Mouse (Mus musculus): ENCODE measurements around the gene Cnn3. TPM values are rescaled to one million over a fixed set of nuclear protein-coding genes. Genes with fewer than 3 reads are reported as not detected.

The Cnn3 gene
- polyA plus RNA-seq, 1 experiment from 2014 or later: 436 TPM

GRCm38 (mm10) chr3:121489462-121490118, 63.3 kb downstream of the Cnn3 start:
- H3K4me2 ChIP-seq (replicated peaks): no peak overlapping the region

GRCm38 (mm10) chr3:121490941-121491340, 64.6 kb downstream of the Cnn3 start:
- Histone ChIP-seq H3K9me3 (ENCODE audit: control insufficient read depth, low read length) (no peaks in the 10 kb centered on the region), H3K4me2 (replicated peaks) (no peak overlapping the region), H3K36me3 (replicated peaks; ENCODE audit: control insufficient read depth, insufficient read depth) (no peaks in the 10 kb centered on the region), H3K27me3 (ENCODE audit: control insufficient read depth, insufficient read depth, low read length) (no peaks in the 10 kb centered on the region), H3K4me3 (replicated peaks; ENCODE audit: low read length) (no peak overlapping the region), H3K4me1 (replicated peaks; ENCODE audit: control insufficient read depth, insufficient read depth, low read length) (peaks cover 16% of the 10 kb centered on the region), H3K9ac (no peak overlapping the region), H3K27ac (no peak overlapping the region)
- WGBS: 50% methylated on average over 5 of the region's 5 CpGs
- no peak for DNase-seq (ENCODE audit: low spot score)
- ATAC-seq (ENCODE audit: low FRiP score): no peak

More at GRCm38 (mm10) chr3:121489462-121490118, 63.3 kb downstream of the Cnn3 start:
- H3K9ac ChIP-seq: no peak overlapping the region
- peak; percentile 35 for DNase-seq (ENCODE audit: low spot score)
- WGBS: 41% methylated on average over 12 of the region's 12 CpGs
- 0 out of 2 replicates have a peak, but pooled peaks have one; percentile 44 for ATAC-seq (ENCODE audit: low FRiP score)
- H3K9me3 ChIP-seq (ENCODE audit: control insufficient read depth, low read length): no peaks in the 10 kb centered on the region
- H3K36me3 ChIP-seq (replicated peaks; ENCODE audit: control insufficient read depth, insufficient read depth): no peaks in the 10 kb centered on the region
- H3K27me3 ChIP-seq (ENCODE audit: control insufficient read depth, insufficient read depth, low read length): no peaks in the 10 kb centered on the region
- H3K27ac ChIP-seq: peak overlapping the region; percentile 54
- H3K4me3 ChIP-seq (replicated peaks; ENCODE audit: low read length): no peak overlapping the region
- peaks cover 16% of the 10 kb centered on the region for H3K4me1 ChIP-seq (replicated peaks; ENCODE audit: control insufficient read depth, insufficient read depth, low read length)

- no peak for DNase-seq (ENCODE audit: low spot score)
- Histone ChIP-seq H3K9me3 (ENCODE audit: control insufficient read depth, low read length) (no peaks in the 10 kb centered on the region), H3K36me3 (replicated peaks; ENCODE audit: control insufficient read depth, insufficient read depth) (no peaks in the 10 kb centered on the region), H3K27me3 (ENCODE audit: control insufficient read depth, insufficient read depth, low read length) (no peaks in the 10 kb centered on the region), H3K4me1 (replicated peaks; ENCODE audit: control insufficient read depth, insufficient read depth, low read length) (peaks cover 16% of the 10 kb centered on the region), H3K9ac (no peak overlapping the region), H3K27ac (no peak overlapping the region), H3K4me2 (replicated peaks) (no peak overlapping the region), H3K4me3 (replicated peaks; ENCODE audit: low read length) (no peak overlapping the region)
- WGBS: 66% methylated on average over 5 of the region's 5 CpGs
- no peak for ATAC-seq (ENCODE audit: low FRiP score)
Measured at GRCm38 (mm10) chr3:121492026-121492425, 65.7 kb downstream of the Cnn3 start.

GRCm38 (mm10) chr3:121493997-121494421, 67.7 kb downstream of the Cnn3 start:
- no peak overlapping the region for H3K4me3 ChIP-seq (replicated peaks; ENCODE audit: low read length)
- no peaks in the 10 kb centered on the region for H3K9me3 ChIP-seq (ENCODE audit: control insufficient read depth, low read length)
- ATAC-seq (ENCODE audit: low FRiP score) (no peak), DNase-seq (ENCODE audit: low spot score) (no peak)
- H3K36me3 ChIP-seq (replicated peaks; ENCODE audit: control insufficient read depth, insufficient read depth): no peaks in the 10 kb centered on the region
- H3K9ac ChIP-seq: no peak overlapping the region
- H3K27me3 ChIP-seq (ENCODE audit: control insufficient read depth, insufficient read depth, low read length): no peaks in the 10 kb centered on the region
- H3K27ac ChIP-seq: no peak overlapping the region
- no peak overlapping the region for H3K4me2 ChIP-seq (replicated peaks)
- WGBS: 82% methylated on average over 7 of the region's 7 CpGs
- peaks cover 13% of the 10 kb centered on the region for H3K4me1 ChIP-seq (replicated peaks; ENCODE audit: control insufficient read depth, insufficient read depth, low read length)

- H3K27me3 ChIP-seq (ENCODE audit: control insufficient read depth, insufficient read depth, low read length): no peaks in the 10 kb centered on the region
- no peak overlapping the region for H3K27ac ChIP-seq
- 58% methylated on average over 10 of the region's 10 CpGs for WGBS
- ATAC-seq (ENCODE audit: low FRiP score) (no peak), DNase-seq (ENCODE audit: low spot score) (peak; percentile 55)
- no peaks in the 10 kb centered on the region for H3K4me1 ChIP-seq (replicated peaks; ENCODE audit: control insufficient read depth, insufficient read depth, low read length)
- no peak overlapping the region for H3K9ac ChIP-seq
- H3K36me3 ChIP-seq (replicated peaks; ENCODE audit: control insufficient read depth, insufficient read depth): no peaks in the 10 kb centered on the region
- H3K4me2 ChIP-seq (replicated peaks): no peak overlapping the region
- no peak overlapping the region for H3K4me3 ChIP-seq (replicated peaks; ENCODE audit: low read length)
- no peaks in the 10 kb centered on the region for H3K9me3 ChIP-seq (ENCODE audit: control insufficient read depth, low read length)
Measured at GRCm38 (mm10) chr3:121500225-121500624, 73.9 kb downstream of the Cnn3 start.

GRCm38 (mm10) chr3:121500734-121501133, 74.4 kb downstream of the Cnn3 start:
- Histone ChIP-seq H3K27ac (no peak overlapping the region), H3K4me1 (replicated peaks; ENCODE audit: control insufficient read depth, insufficient read depth, low read length) (no peaks in the 10 kb centered on the region), H3K36me3 (replicated peaks; ENCODE audit: control insufficient read depth, insufficient read depth) (no peaks in the 10 kb centered on the region), H3K9ac (no peak overlapping the region), H3K9me3 (ENCODE audit: control insufficient read depth, low read length) (no peaks in the 10 kb centered on the region), H3K4me3 (replicated peaks; ENCODE audit: low read length) (no peak overlapping the region), H3K27me3 (ENCODE audit: control insufficient read depth, insufficient read depth, low read length) (no peaks in the 10 kb centered on the region), H3K4me2 (replicated peaks) (no peak overlapping the region)
- 98% methylated on average over 5 of the region's 5 CpGs for WGBS
- DNase-seq (ENCODE audit: low spot score) (no peak), ATAC-seq (ENCODE audit: low FRiP score) (no peak)

- DNase-seq (ENCODE audit: low spot score) (no peak), ATAC-seq (ENCODE audit: low FRiP score) (no peak)
- Histone ChIP-seq H3K27ac (no peak overlapping the region), H3K36me3 (replicated peaks; ENCODE audit: control insufficient read depth, insufficient read depth) (no peaks in the 10 kb centered on the region), H3K9ac (no peak overlapping the region), H3K4me2 (replicated peaks) (no peak overlapping the region), H3K4me3 (replicated peaks; ENCODE audit: low read length) (no peak overlapping the region), H3K27me3 (ENCODE audit: control insufficient read depth, insufficient read depth, low read length) (no peaks in the 10 kb centered on the region), H3K4me1 (replicated peaks; ENCODE audit: control insufficient read depth, insufficient read depth, low read length) (no peaks in the 10 kb centered on the region), H3K9me3 (ENCODE audit: control insufficient read depth, low read length) (no peaks in the 10 kb centered on the region)
- WGBS: 60% methylated on average over 8 of the region's 8 CpGs
Measured at GRCm38 (mm10) chr3:121504927-121505487, 78.7 kb downstream of the Cnn3 start.

- no peak for ATAC-seq (ENCODE audit: low FRiP score)
- Histone ChIP-seq H3K9ac (no peak overlapping the region), H3K4me3 (replicated peaks; ENCODE audit: low read length) (no peak overlapping the region), H3K27me3 (ENCODE audit: control insufficient read depth, insufficient read depth, low read length) (no peaks in the 10 kb centered on the region), H3K36me3 (replicated peaks; ENCODE audit: control insufficient read depth, insufficient read depth) (no peaks in the 10 kb centered on the region), H3K4me1 (replicated peaks; ENCODE audit: control insufficient read depth, insufficient read depth, low read length) (no peaks in the 10 kb centered on the region), H3K27ac (no peak overlapping the region), H3K9me3 (ENCODE audit: control insufficient read depth, low read length) (no peaks in the 10 kb centered on the region), H3K4me2 (replicated peaks) (no peak overlapping the region)
- no peak for DNase-seq (ENCODE audit: low spot score)
- 83% methylated on average over 8 of the region's 8 CpGs for WGBS
Measured at GRCm38 (mm10) chr3:121506175-121506574, 79.9 kb downstream of the Cnn3 start.

- Histone ChIP-seq H3K4me2 (replicated peaks) (no peak overlapping the region), H3K4me3 (replicated peaks; ENCODE audit: low read length) (no peak overlapping the region), H3K27ac (no peak overlapping the region), H3K4me1 (replicated peaks; ENCODE audit: control insufficient read depth, insufficient read depth, low read length) (no peaks in the 10 kb centered on the region), H3K36me3 (replicated peaks; ENCODE audit: control insufficient read depth, insufficient read depth) (no peaks in the 10 kb centered on the region), H3K9ac (no peak overlapping the region), H3K27me3 (ENCODE audit: control insufficient read depth, insufficient read depth, low read length) (no peaks in the 10 kb centered on the region), H3K9me3 (ENCODE audit: control insufficient read depth, low read length) (no peaks in the 10 kb centered on the region)
- WGBS: 91% methylated on average over 7 of the region's 7 CpGs
- DNase-seq (ENCODE audit: low spot score): no peak
- ATAC-seq (ENCODE audit: low FRiP score): no peak
Measured at GRCm38 (mm10) chr3:121506756-121507155, 80.5 kb downstream of the Cnn3 start.

All from hindbrain, embryonic 14.5 days (tissue).